ENCODE assay signal across 9 mouse cellular contexts in the genomic region with DNA sequence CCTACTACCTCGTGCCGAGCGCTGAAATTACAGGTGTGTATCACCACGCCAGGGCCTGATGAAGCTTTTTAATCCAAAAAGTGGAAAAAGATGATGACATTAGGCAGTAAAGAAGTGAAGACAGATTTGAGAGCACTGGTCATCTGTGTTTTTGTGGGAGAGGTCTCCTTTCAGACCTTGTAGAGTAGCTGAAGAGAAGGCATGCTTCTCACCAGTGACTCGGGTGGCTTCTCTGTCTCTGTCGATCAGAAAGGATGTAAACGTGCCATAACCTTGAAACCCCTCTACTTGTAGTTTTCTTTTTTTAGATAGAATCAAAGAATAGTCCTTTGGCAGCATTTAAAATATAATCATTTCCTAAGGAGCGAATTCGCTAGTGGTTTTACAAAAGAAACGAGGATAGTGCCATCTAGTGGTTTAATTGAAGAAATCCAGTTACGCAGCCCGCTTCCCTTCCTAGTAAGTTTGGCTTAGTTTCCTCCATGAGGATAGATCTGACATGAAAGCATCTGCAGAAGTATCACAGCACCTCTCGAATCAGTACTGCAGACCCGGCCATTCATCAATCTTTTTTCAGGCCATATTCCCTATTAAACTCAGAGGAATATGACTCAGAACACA. TPM values are rescaled to one million over a fixed set of nuclear protein-coding genes. Genes with fewer than 3 reads are reported as not detected.
DNase-seq lines count a peak whose midpoint lies in the region; ATAC-seq and TF ChIP-seq lines count a peak whose summit lies in the region.
"Had no signal": no experiment of that assay in that cellular context is flagged by ENCODE, and none has a peak within 500 bp of the region (broad histone marks: within the 10 kb centered on the region; RNA-seq: fewer than 3 reads in every experiment).

No protein-coding gene starts in this region.

- H3K27me3 ChIP-seq in forebrain, embryonic 15.5 days, result no peaks in the 10 kb centered on the region
- no peaks in the 10 kb centered on the region; the same call in 1 of the 2 replicates for H3K27me3 ChIP-seq in kidney, adult 2 months (replicated peaks; ENCODE audit: control insufficient read depth, insufficient read depth, low read length)
- H3K27me3 ChIP-seq in lung, embryonic 14.5 days (ENCODE audit: insufficient read depth, low read length), result no peaks in the 10 kb centered on the region
- H3K27me3 ChIP-seq: neural tube, embryonic 12.5 days had no signal

- no peaks in the 10 kb centered on the region for H3K36me3 ChIP-seq in forebrain, embryonic 15.5 days
- no peaks in the 10 kb centered on the region for H3K36me3 ChIP-seq in kidney, adult 2 months (ENCODE audit: control insufficient read depth, insufficient read depth, low read length)
- no peaks in the 10 kb centered on the region for H3K36me3 ChIP-seq in lung, embryonic 14.5 days (ENCODE audit: insufficient read depth)
- H3K36me3 ChIP-seq: neural tube, embryonic 12.5 days had no signal

- no peak for TF ChIP-seq POLR2A in kidney, adult 2 months (IDR thresholded peaks at IDR 0.05; ENCODE audit: low read depth, low read length)

- ATAC-seq in forebrain, embryonic 15.5 days (replicated peaks), result peak; percentile 41
- ATAC-seq in lung, embryonic 14.5 days (ENCODE audit: insufficient read depth), result no peak
- ATAC-seq in neutrophil, adult 5-6 weeks (ENCODE audit: extremely low read depth, insufficient number of reproducible peaks, low FRiP score, poor library complexity, severe bottlenecking), result peak; percentile 86

- 31% methylated on average over 14 of the region's 14 CpGs for WGBS in forebrain, embryonic 15.5 days
- WGBS in kidney, adult 2 months, result 29% methylated on average over 14 of the region's 14 CpGs
- 29% methylated on average over 14 of the region's 14 CpGs for WGBS in lung, embryonic 14.5 days

- H3K9ac ChIP-seq in forebrain, embryonic 15.5 days (replicated peaks), result no peak overlapping the region
- H3K9ac ChIP-seq in lung, embryonic 14.5 days, result no peak overlapping the region
- H3K9ac ChIP-seq: neural tube, embryonic 12.5 days had no signal

- no peak overlapping the region for H3K4me2 ChIP-seq in forebrain, embryonic 15.5 days (replicated peaks)
- no peak overlapping the region for H3K4me2 ChIP-seq in lung, embryonic 14.5 days
- H3K4me2 ChIP-seq: neural tube, embryonic 12.5 days had no signal

- no peak; the same call in 1 of the 2 replicates for TF ChIP-seq CTCF in kidney, adult 2 months (conservative IDR thresholded peaks at IDR 0.05; ENCODE audit: insufficient read depth, insufficient read length, low read depth, low read length)
- peak; percentile 69 for TF ChIP-seq CTCF in lung, embryonic 14.5 days (IDR thresholded peaks at IDR 0.05; ENCODE audit: low read depth)

- H3K4me3 ChIP-seq in forebrain, embryonic 15.5 days, result no peak overlapping the region
- H3K4me3 ChIP-seq in kidney, adult 2 months (ENCODE audit: insufficient read depth, low read depth, low read length), result no peak overlapping the region
- H3K4me3 ChIP-seq in lung, embryonic 14.5 days (ENCODE audit: low read depth, low read length), result no peak overlapping the region
- H3K4me3 ChIP-seq: neural tube, embryonic 12.5 days had no signal

- H3K9me3 ChIP-seq in forebrain, embryonic 15.5 days, result no peaks in the 10 kb centered on the region
- H3K9me3 ChIP-seq in lung, embryonic 14.5 days (ENCODE audit: low read depth, low read length), result no peaks in the 10 kb centered on the region
- H3K9me3 ChIP-seq: neural tube, embryonic 12.5 days had no signal

- H3K4me1 ChIP-seq in forebrain, embryonic 15.5 days, result no peaks in the 10 kb centered on the region
- no peaks in the 10 kb centered on the region; the same call in 1 of the 2 replicates for H3K4me1 ChIP-seq in kidney, adult 2 months (ENCODE audit: control insufficient read depth, insufficient read depth, low read length)
- H3K4me1 ChIP-seq in lung, embryonic 14.5 days (ENCODE audit: insufficient read depth), result no peaks in the 10 kb centered on the region
- H3K4me1 ChIP-seq: neural tube, embryonic 12.5 days had no signal

- H3K27ac ChIP-seq in forebrain, embryonic 15.5 days (replicated peaks), result no peak overlapping the region
- H3K27ac ChIP-seq in kidney, adult 2 months (ENCODE audit: insufficient read depth, low read depth, low read length), result no peak overlapping the region
- H3K27ac ChIP-seq in lung, embryonic 14.5 days (ENCODE audit: low read depth), result no peak overlapping the region
- H3K27ac ChIP-seq: neural tube, embryonic 12.5 days had no signal

- peak; percentile 14 for DNase-seq in thymus, postnatal 25 days
- DNase-seq in thymus, adult 18-20 months, result no peak
- DNase-seq in cerebellum, adult 11 months, result peak; percentile 26
- DNase-seq in kidney, adult 2 months, result peak; percentile 68
- peak; percentile 91 for DNase-seq in lung, embryonic 14.5 days
- DNase-seq in spleen, adult 12 weeks (ENCODE audit: low spot score), result no peak

RNA-seq across cellular contexts. Expression of a gene that starts 21.2 kb away (rescaled TPM):
- polyA plus RNA-seq in forebrain, embryonic 15.5 days (2015; fragmentation: Nextera tagmentation; extraction: Ambion mirVana), result 266 and 271 TPM in 2 replicates
- 3.5 and 8.1 TPM in 2 replicates for polyA plus RNA-seq in kidney, adult 2 months (2012; rRNA removed)
- polyA plus RNA-seq in lung, embryonic 14.5 days (2014; fragmentation: Nextera tagmentation; extraction: Ambion mirVana), result 255 and 261 TPM in 2 replicates
- total RNA-seq in neutrophil, adult 5-6 weeks (2017), result 139 and 158 TPM in 2 replicates

RNA-seq across cellular contexts. Expression of a gene that starts 50.5 kb away (rescaled TPM):
- polyA plus RNA-seq in forebrain, embryonic 15.5 days (2015; fragmentation: Nextera tagmentation; extraction: Ambion mirVana), result 25.7 and 28.1 TPM in 2 replicates
- 3.3 and 5.3 TPM in 2 replicates for polyA plus RNA-seq in kidney, adult 2 months (2012; rRNA removed)
- polyA plus RNA-seq in lung, embryonic 14.5 days (2014; fragmentation: Nextera tagmentation; extraction: Ambion mirVana), result 5.3 and 5.7 TPM in 2 replicates
- 5.9 TPM in 2 replicates for total RNA-seq in neutrophil, adult 5-6 weeks (2017)

RNA-seq across cellular contexts. Expression of a gene that starts 50.9 kb away (rescaled TPM):
- 3.8 and 4.0 TPM in 2 replicates for polyA plus RNA-seq in forebrain, embryonic 15.5 days (2015; fragmentation: Nextera tagmentation; extraction: Ambion mirVana)
- 2.7 and 3.1 TPM in 2 replicates for polyA plus RNA-seq in kidney, adult 2 months (2012; rRNA removed)
- 13.6 and 15.1 TPM in 2 replicates for polyA plus RNA-seq in lung, embryonic 14.5 days (2014; fragmentation: Nextera tagmentation; extraction: Ambion mirVana)
- 8.4 and 11.8 TPM in 2 replicates for total RNA-seq in neutrophil, adult 5-6 weeks (2017)

Comparison
In these comparisons a context has a peak if more than half of its experiments do, and no peak if none do; other contexts are left out.
1. DNase-seq: peak in thymus, postnatal 25 days (single experiment), cerebellum, adult 11 months (single experiment), kidney, adult 2 months (single experiment) and lung, embryonic 14.5 days (single experiment); none in thymus, adult 18-20 months (0 of 2) and spleen, adult 12 weeks (single experiment).
2. RNA of a gene that starts 21.2 kb away (polyA plus RNA-seq): 266 to 271 TPM in forebrain, embryonic 15.5 days and 255 to 261 TPM in lung, embryonic 14.5 days; 3.5 to 8.1 TPM in kidney, adult 2 months; every median in the first group is over 10 times any median in the second.